Mouse (Mus musculus): ENCODE data around the gene Rab11fip3.
"Not testable (repeated sequence)": the region's sequence is repeated elsewhere in the genome, so short reads cannot be mapped to it uniquely, and the experiment has no call there.

Gene Rab11fip3

DNA sequence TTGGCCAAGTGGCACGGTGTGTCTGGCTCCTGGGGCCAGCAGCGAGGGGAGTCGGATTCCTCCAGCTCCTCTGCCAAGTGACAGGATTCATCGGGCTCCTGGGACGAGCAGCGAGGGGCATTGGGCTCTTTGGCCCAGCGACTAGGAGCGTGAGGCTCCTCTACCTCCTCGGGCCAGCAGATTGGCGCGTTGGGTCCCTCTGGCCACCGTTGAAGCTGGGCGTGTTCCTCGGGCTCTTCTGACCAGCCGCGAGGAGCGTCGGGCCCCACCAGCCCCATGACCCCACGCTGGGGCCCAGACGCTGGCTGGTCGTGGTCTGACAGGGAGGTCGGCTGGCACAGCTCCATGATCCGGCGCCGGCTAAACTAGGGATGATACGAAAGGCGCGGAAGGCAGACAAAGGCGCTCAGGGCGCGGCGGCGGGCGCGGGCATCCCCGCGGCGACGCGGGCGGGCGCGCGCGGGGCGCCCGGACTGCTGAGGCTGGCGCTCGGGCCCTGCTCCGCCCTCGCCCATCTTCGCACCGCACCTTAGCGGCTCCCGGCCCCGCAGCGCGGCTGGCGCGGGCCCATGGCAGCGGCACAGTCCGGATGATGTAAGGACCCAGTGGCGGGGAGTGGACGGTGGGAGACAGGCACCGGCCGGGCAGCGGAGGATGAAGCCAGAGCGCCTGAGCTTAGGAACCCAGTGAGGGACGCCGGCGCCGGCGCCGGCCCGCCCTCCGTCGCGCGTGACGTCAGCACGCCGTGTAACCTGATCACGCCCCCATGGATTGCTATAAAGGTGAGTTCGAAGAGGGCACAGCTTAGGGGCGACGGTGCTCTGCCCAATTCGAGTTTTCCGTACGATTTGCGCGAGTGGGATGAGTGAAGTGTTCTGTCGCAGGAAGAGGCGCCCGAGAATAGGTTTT is at the start of gene Rab11fip3:
Gene Rab11fip3 (minus strand): TSS at position 725 of the 909 bp plus-strand sequence.
- peak; percentile 89 for DNase-seq

- DNase-seq: no peak
These were observed 47.3 kb upstream of the Rab11fip3 start for GRCm38 (mm10) chr17:26116503-26117258.

DNA sequence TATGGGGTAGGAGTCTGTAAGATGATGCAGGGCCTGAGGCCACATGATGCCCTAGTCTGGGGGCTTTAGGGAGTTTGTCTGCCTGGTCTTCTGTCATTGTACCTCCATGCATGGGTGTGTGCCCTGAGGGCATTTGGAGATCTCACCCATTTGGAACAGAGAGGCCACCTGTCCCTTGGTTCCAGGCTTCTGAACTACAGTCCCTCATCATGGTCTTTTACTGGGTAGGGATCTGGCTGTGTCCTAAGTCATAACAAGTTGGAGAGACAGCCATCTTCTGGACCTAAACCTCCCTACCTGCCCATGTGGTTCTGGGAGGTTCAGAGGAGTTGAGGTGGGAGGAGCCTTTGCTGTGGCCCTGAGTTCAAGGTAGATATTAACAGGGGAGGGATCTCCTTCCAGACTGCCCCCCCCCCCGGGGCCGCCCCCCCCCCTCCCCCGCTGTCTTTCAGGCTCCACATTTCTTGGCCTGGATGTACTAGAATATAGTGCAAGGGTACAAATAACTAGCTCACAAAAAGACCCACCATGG is 46.7 kb upstream of the Rab11fip3 start:
- DNase-seq: no peak

- no peak for DNase-seq
These were observed 46.0 kb upstream of the Rab11fip3 start for GRCm38 (mm10) chr17:26115205-26115898.

DNA sequence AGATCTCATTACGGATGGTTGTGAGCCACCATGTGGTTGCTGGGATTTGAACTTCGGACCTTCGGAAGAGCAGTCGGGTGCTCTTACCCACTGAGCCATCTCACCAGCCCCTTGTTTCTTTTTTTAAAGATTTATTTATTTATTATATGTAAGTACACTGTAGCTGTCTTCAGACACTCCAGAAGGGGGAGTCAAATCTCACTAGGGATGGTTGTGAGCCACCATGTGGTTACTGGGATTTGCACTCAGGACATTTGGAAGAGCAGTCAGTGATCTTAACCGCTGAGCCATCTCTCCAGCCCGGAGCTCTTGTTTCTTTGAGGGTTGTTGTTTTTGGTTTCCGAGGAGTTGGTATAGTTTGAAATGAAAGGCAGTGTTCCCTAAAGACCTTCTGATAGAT is 45.1 kb upstream of the Rab11fip3 start:
- not testable (repeated sequence) for DNase-seq

- no peak for DNase-seq
These were observed 44.7 kb upstream of the Rab11fip3 start for GRCm38 (mm10) chr17:26114061-26114460.

GRCm38 (mm10) chr17:26113181-26113948 is 44.0 kb upstream of the Rab11fip3 start, which contains the start of gene Tmem8:
Gene Tmem8, plus strand, starts transcription at chr17:26113299.
- DNase-seq: peak; percentile 88

DNA sequence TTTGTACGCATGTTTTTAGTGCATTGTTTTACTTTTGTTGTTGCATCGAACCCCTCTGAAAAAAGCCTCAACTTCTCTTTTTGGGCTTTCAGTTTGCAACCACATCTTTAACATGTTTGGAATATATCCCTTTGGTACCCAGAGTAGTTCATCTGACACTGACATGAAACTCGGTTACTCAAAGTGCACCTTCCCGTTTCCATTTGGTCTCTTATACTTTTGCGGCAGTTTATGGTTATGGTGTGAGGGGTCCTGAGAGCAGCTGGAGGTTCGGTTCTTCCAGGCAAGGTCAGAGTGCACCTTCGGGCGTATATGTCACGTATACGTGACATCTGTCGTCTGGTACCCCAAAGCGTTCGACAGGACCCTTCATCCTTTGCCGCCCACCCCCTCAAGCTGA is 43.4 kb upstream of the Rab11fip3 start:
- DNase-seq: no peak

DNA sequence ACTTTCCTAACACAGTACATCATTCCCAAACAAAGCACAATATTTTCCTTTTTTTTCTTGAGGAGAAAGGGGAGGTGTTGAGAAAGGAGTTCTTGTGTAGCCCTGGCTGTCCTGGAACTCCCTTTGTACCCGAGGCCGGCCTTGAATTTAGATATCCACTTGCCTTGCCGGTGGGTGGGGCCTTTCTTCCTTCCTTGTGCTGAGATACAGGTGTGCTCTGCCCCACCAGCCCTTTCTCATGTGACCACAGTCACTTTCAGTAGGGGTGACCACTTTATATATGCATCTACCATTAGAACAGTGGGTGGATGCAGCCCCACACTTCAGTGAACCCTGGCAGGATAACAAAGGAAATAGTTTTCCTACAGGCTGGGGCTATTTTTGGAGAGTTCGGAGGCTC is 42.4 kb upstream of the Rab11fip3 start:
- DNase-seq: no peak

DNA sequence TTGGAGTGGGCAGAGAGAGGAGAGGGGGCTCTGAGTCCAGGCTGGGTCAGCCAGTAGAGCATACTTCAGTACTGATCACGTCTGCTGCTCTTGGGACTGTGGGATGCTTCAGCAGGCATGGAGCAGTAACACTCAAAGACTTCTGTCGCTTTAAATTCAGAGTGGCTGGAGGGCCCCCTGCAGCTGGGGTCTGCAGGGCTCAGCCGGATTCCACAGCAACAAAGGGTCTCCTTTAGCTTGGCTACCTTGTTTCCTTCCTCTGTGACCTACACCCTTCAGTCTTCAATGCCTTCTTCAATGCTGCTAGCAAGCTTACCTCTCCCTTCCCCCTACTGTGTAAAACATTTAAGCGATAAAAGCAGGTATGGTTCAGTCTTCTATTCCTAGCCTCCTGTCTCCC is 41.7 kb upstream of the Rab11fip3 start:
- no peak for DNase-seq

DNA sequence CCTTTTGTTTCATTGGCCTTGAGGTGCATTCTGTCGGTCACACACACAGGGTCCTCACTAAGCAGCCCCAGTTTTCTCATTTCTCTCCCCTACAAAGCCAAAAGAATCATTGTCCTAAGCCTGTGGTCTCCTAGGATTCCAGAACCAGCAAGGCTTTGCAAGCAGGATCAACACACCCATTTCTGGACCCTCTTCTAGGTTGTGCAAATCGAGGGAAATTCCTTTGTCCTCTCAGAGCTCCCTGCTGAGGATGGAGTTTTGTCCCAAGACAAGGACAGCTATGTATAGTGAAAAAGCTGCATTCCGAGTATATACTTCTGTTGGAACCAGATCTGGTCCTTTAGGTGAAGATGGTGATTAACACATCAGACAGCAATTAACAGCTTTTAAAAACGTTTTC is 40.8 kb upstream of the Rab11fip3 start:
- DNase-seq: no peak

DNA sequence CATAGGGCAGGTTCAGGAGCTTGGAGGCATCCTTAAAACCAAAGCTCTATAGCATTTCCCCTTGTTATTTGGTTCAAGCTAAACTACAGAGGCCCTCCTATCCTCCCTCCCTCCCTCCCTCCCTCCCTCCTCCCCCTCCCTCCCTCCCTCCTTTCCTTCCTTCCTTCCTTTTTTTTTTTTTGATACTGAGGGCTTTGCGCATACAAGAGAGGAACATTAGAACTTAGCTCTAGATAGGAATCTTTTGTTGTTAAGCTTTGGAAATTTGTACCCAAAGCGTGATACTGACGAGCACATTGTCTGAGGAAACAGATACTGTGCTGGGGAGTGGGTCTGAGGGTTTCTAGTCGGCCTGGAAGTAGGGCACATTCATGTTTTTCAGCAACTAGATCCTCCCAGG is 36.3 kb upstream of the Rab11fip3 start:
- DNase-seq: no peak

GRCm38 (mm10) chr17:26101478-26101877 is 32.1 kb upstream of the Rab11fip3 start:
- DNase-seq: no peak

DNA sequence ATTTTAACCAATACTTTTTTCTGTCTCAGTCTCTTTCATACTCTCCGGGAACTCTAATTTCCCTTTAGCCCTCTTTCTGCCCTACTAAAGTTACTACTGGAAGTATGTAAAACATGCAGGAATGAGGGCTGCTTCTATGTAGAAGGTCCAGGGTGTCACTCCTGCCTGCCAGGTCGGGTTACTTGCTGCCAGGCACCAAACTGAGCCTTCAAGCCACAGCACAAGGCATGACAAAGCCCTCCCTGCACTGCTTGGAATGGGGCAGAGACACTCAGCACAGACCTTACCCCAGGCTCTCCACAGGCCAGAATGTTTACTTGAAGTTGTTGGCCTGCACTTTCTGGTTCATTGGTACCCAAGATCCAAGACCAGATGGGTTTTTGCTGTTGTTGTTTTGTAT is 30.8 kb upstream of the Rab11fip3 start:
- DNase-seq: no peak

GRCm38 (mm10) chr17:26099316-26099715 is 30.0 kb upstream of the Rab11fip3 start:
- DNase-seq: not testable (repeated sequence)

DNA sequence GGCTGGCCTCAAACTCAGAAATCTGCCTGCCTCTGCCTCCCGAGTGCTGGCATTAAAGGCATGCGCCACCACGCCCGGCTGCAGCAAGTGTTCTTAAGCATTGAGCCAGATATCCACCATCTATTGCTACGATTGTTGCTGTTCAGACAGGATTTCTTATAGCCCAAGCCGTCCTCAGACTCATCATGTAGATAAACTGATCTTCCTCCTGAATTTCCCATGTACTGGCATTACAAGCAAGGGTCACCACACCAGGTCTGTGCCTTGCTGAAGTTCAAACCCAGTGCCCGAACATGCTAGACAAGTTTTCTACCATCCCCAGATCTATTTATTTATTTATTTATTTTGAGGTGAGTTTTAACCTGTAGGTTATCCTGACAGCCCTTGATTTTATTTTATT is 29.1 kb upstream of the Rab11fip3 start:
- no peak for DNase-seq

DNA sequence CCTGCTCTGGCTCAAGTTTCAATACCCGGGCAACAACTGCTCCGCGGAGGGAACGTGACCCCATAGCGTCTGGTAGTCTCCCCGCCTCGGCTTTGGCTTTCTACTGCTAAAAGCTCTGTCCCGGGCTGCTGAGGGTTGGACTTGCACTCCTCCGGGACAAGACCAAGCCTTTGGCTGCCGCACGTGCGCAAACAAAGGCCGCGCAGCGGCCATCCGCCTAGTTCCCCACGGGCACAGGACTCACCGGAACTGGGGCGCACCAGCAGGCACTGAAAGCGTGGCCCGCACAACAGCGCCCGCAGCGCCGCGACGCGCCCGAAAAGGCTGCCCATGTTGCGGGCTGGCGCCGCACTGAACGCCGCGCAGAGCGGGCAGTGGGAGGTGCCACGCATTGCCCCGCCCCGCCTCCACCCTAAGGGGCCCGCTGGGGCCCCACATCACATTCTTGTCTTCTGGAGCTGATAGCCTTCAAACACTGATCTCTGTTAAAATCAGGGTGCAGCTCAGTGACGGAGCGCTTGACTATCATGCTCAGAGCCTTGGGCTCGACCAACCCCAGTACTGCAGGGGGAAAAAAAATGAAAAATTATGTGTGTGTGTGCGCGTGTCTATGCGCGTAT is 25.9 kb upstream of the Rab11fip3 start, which contains the start of gene Nme4:
Gene Nme4 (minus strand): TSS at position 482 of the 620 bp plus-strand sequence.
- DNase-seq: peak; percentile 82

DNA sequence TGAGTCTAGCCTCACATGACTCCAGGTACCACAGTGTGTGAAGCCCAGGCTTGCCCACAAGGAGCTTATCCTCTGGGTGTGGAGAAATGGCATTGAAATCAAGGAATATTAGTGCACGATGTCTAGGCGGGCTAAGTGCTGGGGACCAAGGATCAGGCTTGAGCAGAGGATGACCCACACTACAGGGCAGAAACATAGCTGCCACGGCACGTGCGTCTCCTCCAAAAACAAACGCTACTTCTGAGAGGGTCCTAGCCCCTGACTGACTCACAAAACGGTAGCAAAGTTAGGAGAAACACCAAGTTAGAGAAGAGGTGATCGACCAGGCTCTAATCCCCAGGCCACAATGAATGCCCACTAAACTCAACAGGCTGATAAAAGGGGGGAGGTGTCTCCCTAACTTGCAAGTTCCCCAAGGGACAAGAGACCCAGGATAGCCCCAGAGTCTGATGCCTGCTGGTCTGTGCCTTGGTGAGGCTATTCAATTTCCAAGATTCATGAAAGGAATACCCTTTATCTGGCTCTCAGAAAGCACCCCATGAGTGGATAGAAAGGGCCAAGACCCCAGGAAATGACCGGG is 25.3 kb upstream of the Rab11fip3 start:
- no peak for DNase-seq

- DNase-seq: peak; percentile 89
These were observed 20.7 kb upstream of the Rab11fip3 start, which contains the start of gene Decr2 for GRCm38 (mm10) chr17:26089905-26090632. Gene Decr2, minus strand, starts transcription at chr17:26090337.

- DNase-seq: no peak
These were observed 17.8 kb upstream of the Rab11fip3 start for GRCm38 (mm10) chr17:26087059-26087564.
